Mouse (Mus musculus): Measurements from ENCODE around the gene Efcab11.
A peak's percentile ranks its signal among the peaks of the same experiment; 100 is the strongest.
"Not testable (repeated sequence)": the region's sequence is repeated elsewhere in the genome, so short reads cannot be mapped to it uniquely, and the experiment has no call there.

The Efcab11 gene

DNA sequence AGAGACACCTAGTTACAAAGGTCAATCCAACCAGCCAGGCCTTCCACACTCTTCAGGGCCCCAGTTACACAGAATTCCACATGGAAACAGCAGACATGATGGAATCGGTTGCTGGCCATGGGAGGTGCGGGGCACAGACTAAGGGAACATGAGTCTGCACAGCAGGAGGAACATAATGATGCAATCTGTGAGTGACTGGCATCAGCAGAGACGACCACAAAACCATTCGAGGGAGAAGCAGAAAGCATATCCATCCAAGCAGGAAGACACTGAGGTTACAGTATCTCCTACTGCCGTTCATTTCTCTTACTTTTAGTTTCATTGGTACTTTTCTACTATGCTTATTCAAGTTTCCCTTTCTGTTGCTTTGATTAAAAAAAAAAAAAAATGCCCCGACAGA is 9.6 kb downstream of the Efcab11 start:
- DNase-seq (ENCODE audit: low spot score in 2 of 2), result no peak

DNA sequence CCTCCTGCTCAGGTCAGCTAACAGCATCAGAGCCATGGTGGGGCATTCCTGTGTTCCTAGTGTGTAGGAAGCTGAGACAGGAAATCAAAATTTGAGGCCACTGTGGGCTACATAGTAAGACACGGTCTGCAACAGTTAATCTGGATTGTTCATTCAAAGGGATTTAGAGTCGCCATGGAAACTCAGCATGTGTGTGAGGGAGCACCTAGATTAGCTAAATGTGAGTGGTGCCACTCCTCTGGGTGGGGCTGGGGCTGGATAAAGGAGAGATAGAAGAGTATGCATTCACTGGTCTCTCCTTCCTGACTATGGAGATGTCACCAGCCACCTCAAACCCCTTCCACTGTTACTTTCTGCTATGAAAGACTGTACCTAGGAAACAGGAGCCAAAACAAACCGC is 10.8 kb downstream of the Efcab11 start:
- DNase-seq (ENCODE audit: low spot score in 2 of 2), result no peak

DNA sequence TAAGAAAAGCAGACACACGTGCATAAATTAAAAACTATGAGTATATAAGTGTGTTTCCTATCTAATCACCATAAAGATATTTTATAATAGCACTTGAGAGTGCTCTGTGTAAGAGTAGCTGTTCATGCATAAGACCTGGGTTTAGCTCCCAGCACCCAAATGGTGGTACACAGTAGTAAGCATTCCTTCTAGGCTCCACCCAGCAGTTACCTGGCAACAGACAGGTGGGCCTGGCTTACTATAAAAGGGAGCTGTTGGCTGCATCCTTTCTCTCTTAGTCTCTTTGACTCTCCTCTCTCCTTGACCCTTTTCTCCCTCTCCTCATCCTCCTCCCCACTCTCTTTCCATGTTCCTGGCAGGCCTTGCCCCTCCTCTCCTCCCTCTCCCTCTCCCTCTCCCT is 15.4 kb downstream of the Efcab11 start:
- DNase-seq (ENCODE audit: low spot score in 2 of 2), result no peak

DNA sequence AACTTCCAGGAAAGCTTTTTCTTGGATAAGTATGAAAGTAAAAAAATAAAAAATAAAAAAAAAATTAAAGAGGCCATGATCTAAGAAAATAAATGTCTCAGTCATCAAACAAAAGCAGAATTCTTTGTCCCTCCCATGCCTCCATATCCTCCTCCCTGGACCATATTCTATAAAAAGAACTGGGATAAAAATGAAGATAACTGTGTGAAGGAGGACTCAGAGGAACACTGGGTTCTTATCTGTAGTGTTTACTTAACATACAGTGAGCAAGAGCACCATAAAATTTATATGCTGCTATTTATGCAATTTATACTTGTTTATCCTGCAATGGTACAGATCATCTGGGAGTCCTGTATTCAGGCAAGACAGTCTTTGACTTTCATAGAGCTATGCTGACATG is 19.6 kb downstream of the Efcab11 start:
- DNase-seq (ENCODE audit: low spot score in 2 of 2), result no peak

DNA sequence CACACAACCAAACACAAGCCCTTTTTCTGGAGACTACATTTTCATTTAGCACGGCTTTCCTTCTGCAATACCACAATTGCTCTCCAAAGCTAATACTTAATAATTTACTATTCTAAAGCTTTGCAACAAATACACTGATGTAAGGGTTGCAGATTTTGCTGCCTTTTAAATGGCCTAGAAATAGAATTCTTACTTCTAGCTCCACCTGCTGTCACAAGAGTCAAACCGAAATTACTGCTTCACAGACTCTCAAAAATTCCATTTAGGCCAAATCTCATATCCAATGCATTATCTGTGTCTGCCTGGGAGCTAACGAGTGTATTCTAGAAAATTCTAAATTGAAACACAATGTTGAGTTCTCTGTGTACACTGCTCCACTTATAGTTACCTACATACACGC is 23.3 kb downstream of the Efcab11 start:
- no peak for DNase-seq (ENCODE audit: low spot score in 2 of 2)

DNA sequence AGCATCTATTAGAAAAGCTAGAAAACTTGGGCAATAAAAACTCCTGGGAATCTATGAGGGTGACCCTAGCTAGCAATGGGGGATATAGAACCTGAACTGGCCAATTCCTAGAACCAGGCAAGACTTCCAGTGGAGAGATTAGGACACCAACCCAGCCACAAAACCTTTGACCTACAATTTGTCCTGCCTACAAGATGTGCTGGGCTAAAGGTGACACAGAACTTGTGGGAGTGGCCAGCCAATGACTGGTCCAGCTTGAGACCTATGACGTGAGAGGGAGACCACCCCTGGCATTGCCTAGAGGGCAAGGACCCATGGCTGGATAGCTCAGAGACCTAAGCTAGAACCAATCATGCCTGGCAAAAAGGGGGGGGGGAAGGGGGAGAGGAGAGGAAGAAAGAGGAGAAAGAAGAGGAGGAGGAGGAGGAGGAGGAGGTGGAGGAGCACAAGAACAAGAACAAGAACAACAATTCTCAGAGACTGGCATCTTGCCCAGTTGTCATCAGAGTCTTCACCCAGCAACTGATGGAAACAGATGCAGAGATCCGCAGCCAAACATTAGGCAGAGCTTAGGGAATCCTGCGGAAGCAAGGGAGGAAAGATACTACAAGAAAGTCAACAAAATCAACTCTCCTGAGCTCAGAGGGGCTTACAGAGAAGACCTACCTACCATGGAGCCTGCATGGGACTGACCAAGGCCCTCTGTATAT is 24.7 kb downstream of the Efcab11 start:
- no peak for DNase-seq (ENCODE audit: low spot score in 2 of 2)

DNA sequence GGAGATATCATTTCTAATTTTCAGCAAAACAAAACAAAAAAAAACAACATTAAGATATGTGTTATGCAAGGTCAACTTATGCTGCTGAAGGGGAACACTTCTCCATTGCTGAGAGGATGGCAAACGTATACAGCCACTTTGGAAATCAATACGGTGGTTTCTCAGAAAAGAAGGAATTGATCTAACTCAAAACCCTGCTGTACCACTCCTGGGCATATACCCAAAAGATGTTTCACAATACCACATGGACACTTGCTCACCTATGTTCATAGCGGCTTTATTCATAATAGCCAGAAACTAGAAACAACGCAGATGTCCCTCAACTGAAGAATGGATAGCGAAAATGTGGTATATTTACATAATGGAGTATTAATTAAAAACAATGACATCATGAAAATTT is 25.6 kb downstream of the Efcab11 start:
- no peak for DNase-seq (ENCODE audit: low spot score in 2 of 2)

DNA sequence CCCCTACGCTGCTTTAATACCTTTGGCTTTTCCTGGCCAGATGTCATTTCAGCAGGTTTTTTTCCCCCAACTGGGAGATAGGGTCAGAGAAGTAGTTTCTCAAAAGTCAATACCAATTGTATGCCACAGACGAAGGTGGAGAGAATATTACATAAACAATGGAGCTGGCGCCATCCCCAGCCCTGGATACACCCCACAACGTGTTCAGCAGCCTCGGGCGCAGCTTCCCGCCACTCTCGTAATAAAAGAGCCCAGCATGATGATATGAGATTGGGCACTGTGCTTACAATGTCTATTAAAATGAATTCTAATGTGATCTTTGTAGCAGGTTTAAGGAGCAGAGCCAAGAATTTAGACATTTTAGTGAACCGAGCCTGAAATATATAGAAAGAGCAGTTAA is 28.2 kb downstream of the Efcab11 start:
- DNase-seq (ENCODE audit: low spot score in 2 of 2), result no peak

DNA sequence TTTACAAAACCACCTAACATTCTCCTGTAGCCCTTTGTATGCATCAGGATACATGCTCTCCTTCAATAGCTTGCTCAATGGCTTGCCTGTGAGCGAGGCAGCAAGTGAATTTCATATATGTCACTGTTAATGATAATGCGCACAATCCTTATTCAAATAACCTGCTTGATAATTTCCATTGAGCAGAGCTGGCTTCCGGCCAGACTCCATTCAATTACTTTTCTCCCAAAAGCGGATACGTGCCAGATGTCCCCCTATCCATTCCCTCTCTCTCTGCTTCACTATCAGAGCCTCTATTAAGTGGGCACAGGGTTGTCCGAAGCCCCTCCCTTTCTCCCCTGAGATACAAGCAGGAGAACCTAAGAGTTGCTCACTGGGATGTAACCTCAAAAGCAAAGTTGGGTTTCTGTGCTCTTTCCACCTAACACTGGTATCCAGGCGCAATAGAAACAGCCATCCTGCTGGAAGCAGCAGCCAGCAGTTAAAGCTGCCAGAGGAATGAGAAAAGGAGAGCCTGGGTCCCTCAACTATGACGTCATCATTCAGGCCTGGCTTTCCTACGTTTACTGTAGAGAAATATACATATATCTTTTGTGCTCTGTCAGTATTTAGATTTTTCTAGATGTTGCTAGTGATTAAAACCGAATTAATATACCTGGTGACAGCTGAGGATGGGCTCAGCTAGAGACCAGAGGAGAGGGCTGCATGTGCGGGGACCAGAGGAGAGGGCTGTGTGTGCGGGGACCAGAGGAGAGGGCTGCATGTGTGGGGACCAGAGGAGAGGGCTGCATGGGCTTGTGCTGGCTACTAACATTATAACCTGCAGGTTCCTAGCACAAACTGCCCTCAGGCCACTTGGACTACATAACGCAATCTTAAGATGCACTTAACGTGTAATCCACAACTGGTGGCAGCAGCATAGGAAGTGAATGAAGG is 30.6 kb downstream of the Efcab11 start:
- DNase-seq (ENCODE audit: low spot score in 2 of 2), result no peak

DNA sequence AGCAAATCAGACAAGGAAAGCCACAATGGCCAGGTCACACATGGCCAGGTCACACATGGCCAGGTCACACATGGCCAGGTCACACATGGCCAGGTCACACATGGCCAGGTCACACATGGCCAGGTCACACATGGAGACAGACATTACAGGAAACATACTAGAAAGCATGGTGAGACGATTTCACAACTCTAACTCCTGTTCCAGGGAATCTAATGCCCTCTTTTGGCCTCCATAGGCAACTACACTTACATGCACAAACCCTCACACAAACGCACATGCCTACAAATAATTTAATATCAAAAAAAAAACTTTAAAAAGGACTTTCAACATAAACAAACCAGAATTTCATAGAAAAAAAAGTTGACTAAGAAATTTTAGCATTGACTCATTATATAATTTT is 34.2 kb downstream of the Efcab11 start:
- no peak for DNase-seq (ENCODE audit: low spot score in 2 of 2)

DNA sequence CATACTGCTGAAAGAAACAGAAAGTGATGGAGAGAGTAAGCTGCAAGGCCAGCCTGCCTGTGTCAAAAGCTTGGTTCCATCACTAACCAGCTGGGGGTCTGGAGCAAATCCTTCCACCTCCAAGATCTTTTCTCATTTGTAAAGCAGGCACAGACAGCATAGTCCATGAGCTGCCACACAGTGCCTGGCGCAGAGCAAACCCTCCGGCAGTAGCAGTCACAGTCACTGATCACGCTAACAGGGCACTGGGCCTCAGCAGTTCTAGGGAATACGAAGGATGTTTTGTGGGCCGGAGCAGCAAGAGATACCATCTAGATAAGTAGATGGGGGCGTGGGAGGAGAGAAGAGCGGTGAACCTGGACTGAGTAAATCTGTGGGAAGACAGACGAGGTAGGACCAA is 39.3 kb downstream of the Efcab11 start:
- no peak for DNase-seq (ENCODE audit: low spot score in 2 of 2)

DNA sequence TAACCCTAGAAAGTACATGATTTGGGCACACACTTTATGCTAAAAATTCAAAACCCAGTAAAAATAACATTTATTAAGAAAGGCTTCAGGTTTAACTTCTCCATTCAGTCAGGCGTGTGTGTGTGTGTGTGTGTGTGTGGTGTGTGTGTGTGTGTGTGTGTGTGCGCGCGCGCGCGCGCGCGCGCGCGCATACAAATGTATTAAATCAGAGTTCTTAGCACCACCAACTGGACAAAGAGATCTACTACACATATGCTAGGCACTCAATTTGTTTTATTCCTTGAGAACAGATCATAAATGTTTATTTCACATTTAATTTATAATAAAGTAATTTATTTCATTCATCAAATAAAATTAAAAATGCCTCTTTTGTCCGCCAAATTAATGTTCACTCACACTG is 45.5 kb downstream of the Efcab11 start:
- peak in 1 of 2 experiments; percentile 15 for DNase-seq (ENCODE audit: low spot score in 2 of 2)

DNA sequence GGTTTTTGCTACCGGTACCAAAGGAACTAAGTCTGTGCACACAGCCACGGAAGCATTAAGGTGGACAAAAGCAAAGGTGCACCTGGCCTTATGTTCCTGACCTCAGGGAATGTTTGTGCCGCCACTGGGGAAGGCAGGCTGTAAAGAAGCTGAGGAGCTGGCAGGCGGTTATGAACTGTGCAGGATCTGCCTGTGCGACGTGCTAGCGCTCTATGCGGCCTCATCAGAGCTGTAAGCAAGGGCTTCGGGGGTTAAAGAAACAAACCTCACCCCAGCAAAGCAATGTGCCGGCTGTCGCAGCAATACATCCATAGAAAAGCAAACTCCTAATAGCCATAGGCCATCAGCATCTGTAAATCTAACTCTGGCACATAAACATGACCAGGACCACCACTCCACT is 46.1 kb downstream of the Efcab11 start:
- no peak for DNase-seq (ENCODE audit: low spot score in 2 of 2)

DNA sequence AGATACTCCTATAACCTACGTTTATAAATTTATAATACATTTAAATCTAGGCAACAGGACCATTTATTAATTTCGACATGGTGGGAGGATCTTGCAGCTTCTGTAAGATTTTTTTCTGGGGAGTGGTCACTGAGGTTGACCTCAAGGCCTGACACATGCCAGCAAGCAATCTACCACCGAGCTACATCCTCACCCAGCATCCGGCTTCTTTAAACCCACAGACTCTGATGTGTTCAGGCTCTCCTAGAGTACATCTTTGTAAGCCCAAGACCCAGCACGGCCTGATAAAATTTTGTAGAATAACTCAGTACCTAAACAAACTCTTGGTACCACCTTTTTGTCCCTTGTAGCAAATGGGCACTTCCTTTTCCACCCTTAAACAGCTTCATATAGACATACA is 46.7 kb downstream of the Efcab11 start:
- DNase-seq (ENCODE audit: low spot score in 2 of 2), result no peak

DNA sequence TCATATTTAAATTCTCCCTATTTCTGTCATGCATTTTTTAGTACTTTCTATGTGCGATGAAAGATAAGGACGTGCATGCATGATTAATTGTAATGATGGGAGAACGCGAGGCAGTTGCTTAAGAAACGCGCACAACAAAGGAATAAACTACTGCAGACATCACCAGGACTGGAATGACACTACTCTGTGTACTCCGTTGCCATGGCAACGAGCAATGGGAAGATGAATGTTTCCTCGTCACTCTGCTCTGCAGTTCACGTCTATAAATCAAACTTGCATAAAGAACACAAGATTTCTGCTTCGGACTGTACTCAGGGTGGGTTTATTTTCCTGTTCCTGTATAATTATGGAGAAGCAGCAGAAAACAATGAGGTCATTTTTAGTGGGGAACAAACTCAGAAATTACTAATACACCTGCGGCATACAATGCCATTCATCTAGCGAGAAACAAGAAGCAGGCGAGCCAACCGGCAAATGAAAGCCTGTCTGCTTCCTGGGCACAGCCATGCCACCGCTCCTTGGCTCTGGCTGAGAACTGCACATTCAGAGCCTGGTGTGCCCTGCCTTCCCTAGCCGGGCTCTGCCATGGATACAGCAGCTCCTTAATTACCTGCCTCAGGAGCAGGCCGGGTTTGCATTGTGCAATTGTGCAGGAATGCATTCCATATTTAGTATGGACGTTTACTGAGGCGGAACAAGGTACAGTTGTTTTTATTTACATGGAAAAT is 47.7 kb downstream of the Efcab11 start:
- no peak for DNase-seq (ENCODE audit: low spot score in 2 of 2)

DNA sequence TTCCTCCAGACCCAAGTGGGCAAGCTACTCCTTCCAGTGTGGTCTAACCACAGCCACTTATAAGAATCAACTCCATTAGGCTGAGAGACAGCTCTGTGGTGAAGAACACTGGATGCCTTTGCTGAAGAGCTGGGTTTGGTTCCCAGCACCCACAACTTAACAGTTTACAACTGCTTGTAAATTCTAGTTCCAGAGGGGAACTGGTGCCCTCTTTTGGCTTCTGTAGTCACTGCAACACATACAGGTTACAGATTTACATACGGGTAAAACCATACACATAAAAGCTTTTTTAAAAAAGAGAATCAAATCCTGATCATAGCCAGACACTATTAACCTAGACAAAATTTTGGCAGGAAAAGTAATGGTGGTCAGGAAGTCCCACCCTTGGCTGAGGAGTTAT is 50.8 kb downstream of the Efcab11 start:
- DNase-seq (ENCODE audit: low spot score in 2 of 2), result no peak

DNA sequence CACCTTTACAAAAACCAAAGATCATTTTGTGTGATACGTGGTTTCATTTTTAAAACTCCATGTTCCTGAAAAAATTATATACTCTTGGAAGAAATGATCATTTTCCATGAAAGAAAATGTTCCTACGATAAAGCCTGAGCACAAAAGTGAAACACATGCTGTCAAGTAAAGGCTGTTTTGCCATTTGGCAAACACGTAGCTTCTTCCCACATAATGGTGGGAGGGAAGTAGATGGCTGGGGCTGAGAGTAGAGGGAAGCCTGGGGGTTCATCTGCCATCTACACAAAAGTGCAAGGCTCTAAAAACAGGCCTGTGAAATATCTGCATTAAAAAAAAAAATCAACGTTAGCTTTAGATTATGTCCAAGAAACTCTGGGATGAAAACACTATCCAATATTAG is 61.6 kb downstream of the Efcab11 start:
- DNase-seq (ENCODE audit: low spot score in 2 of 2), result no peak

DNA sequence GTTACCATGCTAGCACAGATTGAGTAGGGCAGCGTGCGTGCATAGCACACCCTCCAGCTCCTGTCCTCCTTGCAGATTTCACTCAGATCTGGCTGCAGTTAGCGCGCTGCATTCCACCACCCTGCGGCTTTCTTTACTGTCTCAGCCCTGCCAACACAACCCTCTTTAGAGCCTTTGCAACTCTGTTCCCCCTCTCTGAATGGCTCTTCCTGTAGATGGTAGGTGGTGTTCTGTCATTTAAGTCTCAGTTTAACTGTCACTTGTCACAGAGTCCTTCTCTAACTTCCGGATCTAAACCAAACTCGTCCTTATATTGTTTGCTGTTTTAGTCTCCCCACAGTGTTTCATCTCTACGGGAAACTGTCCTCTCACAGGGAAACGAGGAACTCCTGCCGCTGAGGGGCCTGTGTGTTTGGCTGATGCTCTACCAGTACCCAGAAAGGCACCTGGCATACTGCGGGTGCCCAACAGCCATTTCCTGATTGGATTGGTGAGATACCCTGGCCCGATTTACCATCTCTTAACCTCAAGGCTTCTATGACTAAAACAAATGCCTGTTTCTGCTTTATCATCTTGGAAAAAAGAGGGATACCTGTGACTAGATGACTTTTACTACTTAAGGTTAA is 62.8 kb downstream of the Efcab11 start:
- DNase-seq (ENCODE audit: low spot score in 2 of 2), result peak in 1 of 2 experiments; percentile 15

DNA sequence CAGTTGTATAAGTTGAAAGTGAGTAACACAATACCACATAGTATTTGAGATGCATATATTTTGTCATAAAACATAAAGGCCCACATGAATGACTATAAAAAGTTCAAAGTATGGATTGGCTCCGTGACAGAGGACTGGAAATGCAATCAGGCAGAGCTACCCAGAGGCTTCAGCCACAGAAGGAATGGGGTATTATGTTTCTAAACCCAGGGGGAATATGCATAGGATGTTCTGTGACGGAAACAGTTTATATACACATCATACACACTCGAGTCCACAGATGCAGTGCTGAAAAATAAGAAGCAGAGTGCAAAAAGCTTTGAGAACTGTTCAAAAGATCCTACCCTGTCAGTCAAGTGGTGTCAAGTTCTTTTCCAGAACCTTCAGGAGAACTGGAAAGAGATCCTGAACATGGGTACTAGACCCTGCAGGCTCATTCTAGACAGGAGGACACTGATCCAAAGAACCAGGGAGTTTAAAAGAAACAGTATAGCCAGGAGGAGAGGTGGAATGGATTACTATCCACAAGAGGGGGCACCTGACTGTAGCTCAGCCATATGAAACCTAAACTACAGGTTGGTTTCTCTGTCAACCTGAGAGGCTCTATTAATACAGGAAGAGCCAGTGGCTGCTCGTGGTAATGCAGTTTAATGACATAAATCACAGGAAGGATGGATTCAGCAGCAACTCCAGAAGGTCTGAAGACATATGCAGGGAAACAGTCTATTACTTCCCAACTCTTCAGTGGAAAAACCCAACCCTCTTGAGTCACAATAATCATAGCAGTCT is 64.9 kb downstream of the Efcab11 start:
- no peak for DNase-seq (ENCODE audit: low spot score in 2 of 2)

DNA sequence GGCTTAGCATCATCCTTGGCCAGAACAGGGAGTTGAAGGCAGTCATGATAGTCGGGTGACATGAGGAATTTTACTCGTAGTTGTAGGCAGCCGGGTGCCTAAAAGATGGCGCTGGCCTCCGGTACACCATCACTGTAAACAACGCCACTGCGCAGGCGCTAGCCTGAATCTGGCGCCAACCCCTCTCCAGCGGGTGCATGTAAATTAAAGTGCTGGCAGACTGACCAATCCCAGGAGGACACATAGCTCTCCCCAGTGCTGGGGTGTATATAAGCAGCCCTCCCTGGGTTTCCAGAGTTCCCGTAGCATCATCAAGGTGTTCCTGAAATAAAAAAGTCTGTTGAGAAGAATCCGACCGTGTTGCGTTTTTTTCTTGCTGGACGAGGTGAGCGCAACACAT is 66.2 kb downstream of the Efcab11 start:
- DNase-seq (ENCODE audit: low spot score in 2 of 2), result not testable (repeated sequence)

DNA sequence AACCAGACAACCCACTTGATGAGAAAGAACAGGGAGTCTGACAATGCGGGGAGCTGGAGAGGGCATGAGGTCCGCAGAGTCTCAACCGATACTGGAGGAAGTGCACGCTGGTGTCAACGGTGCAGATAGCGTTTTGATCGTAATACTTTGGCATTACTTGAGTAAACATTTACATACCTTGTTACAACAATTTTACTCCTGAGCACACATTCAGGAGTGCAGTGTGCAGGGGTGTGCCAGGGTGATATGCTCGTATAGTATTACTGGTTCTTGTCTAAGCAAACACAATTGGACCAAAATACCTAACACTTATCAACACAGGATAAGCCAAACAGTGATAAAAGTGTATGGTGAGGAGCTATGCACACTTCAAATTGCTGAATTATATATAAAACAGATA is 69.0 kb downstream of the Efcab11 start:
- DNase-seq (ENCODE audit: low spot score in 2 of 2), result no peak
